Mouse (Mus musculus): ENCODE results near the gene Ppil2. TPM values are rescaled to one million over a fixed set of nuclear protein-coding genes. Genes with fewer than 3 reads are reported as not detected.

Ppil2 gene
- total RNA-seq, 2 experiments from 2014 or later = 36.7 to 79.4 TPM

DNA sequence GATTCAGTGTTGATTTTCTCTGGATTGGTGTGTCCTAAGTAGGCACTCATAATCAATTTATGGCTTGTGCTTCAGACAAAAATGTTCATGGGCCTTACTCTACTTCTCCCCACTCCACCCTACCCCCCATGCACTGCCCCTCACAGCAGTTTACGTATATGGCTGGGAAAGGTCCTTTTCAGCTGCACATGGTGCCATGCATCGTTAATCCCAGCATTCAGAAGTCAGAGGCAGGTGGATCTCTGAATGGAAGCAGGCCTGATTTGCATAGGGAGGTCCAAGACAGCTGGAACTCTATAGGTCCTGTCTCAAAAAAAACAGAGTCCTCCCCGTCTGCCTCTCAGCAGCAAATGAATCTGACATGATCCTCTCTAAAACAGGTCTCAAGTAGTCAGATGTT, 65.8 kb downstream of the Ppil2 start:
- ATAC-seq (replicated peaks; ENCODE audit: low FRiP score, poor library complexity, severe bottlenecking) = no peak

DNA sequence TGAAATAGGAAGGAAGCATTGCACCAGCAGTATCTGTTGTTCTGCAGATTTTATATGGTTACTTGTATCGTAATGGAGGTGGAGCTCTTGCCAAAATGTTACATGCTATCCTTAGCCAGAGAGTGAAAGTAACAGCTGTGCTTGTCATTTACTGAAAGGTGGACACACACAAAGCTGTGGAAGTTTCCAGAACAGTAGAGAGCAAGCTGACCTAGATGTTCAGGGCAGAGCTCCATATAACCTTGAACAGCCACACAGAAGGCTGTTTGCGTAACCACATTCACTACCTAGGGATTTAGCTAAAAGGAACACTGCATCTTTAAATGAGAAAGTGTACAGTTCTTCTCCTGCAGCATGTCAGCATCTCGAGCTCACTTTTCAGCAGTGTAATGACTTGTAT, 66.7 kb downstream of the Ppil2 start:
- no peak for ATAC-seq (replicated peaks; ENCODE audit: low FRiP score, poor library complexity, severe bottlenecking)

DNA sequence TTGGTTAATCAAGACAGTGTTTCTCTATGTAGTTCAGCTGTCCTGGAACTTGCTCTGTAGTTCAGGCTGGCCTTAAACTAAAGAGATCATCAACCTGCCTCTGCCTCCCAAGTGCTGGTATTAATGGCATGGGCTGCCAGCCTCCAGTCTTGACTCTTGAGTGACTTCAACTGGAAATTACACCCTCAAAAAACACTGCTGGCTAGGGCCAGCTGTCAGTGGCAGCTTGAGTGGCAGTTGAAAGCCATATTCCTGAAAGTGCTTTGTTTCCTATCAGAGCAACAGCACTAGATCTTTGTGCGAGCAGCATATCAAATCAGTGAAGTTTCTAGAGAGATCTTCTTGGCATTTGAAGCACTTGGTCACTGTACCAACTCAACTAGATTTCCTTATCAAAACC, 69.6 kb downstream of the Ppil2 start:
- no peak for ATAC-seq (replicated peaks; ENCODE audit: low FRiP score, poor library complexity, severe bottlenecking)

DNA sequence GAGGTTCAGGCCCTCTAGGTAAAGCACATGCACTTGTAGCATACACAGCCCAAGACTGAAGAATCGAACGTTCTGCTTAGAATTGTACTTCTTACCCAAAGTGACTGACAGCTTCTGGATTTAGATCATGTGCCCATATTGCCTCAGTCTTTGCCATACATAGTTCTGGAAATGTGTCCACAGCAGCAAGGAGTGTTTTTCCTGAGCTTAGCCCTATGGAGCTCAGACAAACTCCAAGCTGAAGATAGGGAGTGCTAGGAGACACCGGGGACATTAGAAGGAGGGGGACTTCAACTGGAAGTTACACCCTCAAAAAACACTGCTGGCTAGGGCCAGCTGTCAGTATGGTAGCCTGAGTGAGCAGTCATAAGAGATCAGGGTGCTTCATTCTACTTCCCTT, 70.3 kb downstream of the Ppil2 start:
- ATAC-seq (replicated peaks; ENCODE audit: low FRiP score, poor library complexity, severe bottlenecking) = no peak

Other genes starting within 250 kb of the Ppil2 start
- gene Igll1, start 247.3 kb downstream of the Ppil2 start, total RNA-seq (2015; ENCODE audit: low replicate concordance) = not detected in 2 replicates
- not detected in 2 replicates for gene Igll1, start 247.3 kb downstream of the Ppil2 start, total RNA-seq (2017; ENCODE audit: low replicate concordance)
- 19.9 and 27.7 TPM in 2 replicates for gene Top3b, start 240.5 kb downstream of the Ppil2 start, total RNA-seq (2015; ENCODE audit: low replicate concordance)
- gene Top3b, start 240.5 kb downstream of the Ppil2 start, total RNA-seq (2017; ENCODE audit: low replicate concordance) = 18.7 and 19.2 TPM in 2 replicates
- gene Vpreb1, start 240.4 kb downstream of the Ppil2 start, total RNA-seq (2015; ENCODE audit: low replicate concordance) = not detected in 2 replicates
- 0.85 TPM in 1 of 2 replicates, not detected in the other for gene Vpreb1, start 240.4 kb downstream of the Ppil2 start, total RNA-seq (2017; ENCODE audit: low replicate concordance)
- gene Ppm1f, start 214.8 kb downstream of the Ppil2 start, total RNA-seq (2015; ENCODE audit: low replicate concordance) = 1.7 and 3.5 TPM in 2 replicates
- gene Ppm1f, start 214.8 kb downstream of the Ppil2 start, total RNA-seq (2017; ENCODE audit: low replicate concordance) = 1.4 and 2.7 TPM in 2 replicates
- gene Mapk1, start 127.9 kb downstream of the Ppil2 start, total RNA-seq (2015; ENCODE audit: low replicate concordance) = 45.2 and 47.6 TPM in 2 replicates
- 52.4 and 53.0 TPM in 2 replicates for gene Mapk1, start 127.9 kb downstream of the Ppil2 start, total RNA-seq (2017; ENCODE audit: low replicate concordance)
- gene Ypel1, start 41.6 kb downstream of the Ppil2 start, total RNA-seq (2015; ENCODE audit: low replicate concordance) = not detected in 2 replicates
- gene Ypel1, start 41.6 kb downstream of the Ppil2 start, total RNA-seq (2017; ENCODE audit: low replicate concordance) = not detected in 2 replicates
- 2.9 and 4.0 TPM in 2 replicates for gene 2610318N02Rik, start 13.9 kb upstream of the Ppil2 start, total RNA-seq (2015; ENCODE audit: low replicate concordance)
- gene 2610318N02Rik, start 13.9 kb upstream of the Ppil2 start, total RNA-seq (2017; ENCODE audit: low replicate concordance) = 1.7 and 2.0 TPM in 2 replicates
- gene Sdf2l1, start 21.1 kb upstream of the Ppil2 start, total RNA-seq (2015; ENCODE audit: low replicate concordance) = 20.9 and 51.7 TPM in 2 replicates
- gene Sdf2l1, start 21.1 kb upstream of the Ppil2 start, total RNA-seq (2017; ENCODE audit: low replicate concordance) = 15.8 and 25.6 TPM in 2 replicates
- gene Ydjc, start 33.4 kb upstream of the Ppil2 start, total RNA-seq (2015; ENCODE audit: low replicate concordance) = 0.58 and 1.3 TPM in 2 replicates
- 2.6 and 3.5 TPM in 2 replicates for gene Ydjc, start 33.4 kb upstream of the Ppil2 start, total RNA-seq (2017; ENCODE audit: low replicate concordance)
- 0.38 TPM in 1 of 2 replicates, not detected in the other for gene Ccdc116, start 36.0 kb upstream of the Ppil2 start, total RNA-seq (2015; ENCODE audit: low replicate concordance)
- gene Ccdc116, start 36.0 kb upstream of the Ppil2 start, total RNA-seq (2017; ENCODE audit: low replicate concordance) = not detected in 2 replicates
- 77.2 and 91.3 TPM in 2 replicates for gene Ube2l3, start 91.4 kb upstream of the Ppil2 start, total RNA-seq (2015; ENCODE audit: low replicate concordance)
- gene Ube2l3, start 91.4 kb upstream of the Ppil2 start, total RNA-seq (2017; ENCODE audit: low replicate concordance) = 16.7 and 33.8 TPM in 2 replicates
- 1.3 TPM in 1 of 2 replicates, not detected in the other for gene Rimbp3, start 97.3 kb upstream of the Ppil2 start, total RNA-seq (2015; ENCODE audit: low replicate concordance)
- gene Rimbp3, start 97.3 kb upstream of the Ppil2 start, total RNA-seq (2017; ENCODE audit: low replicate concordance) = 0.28 TPM in 1 of 2 replicates, not detected in the other
- 0.96 TPM in 1 of 2 replicates, not detected in the other for gene Hic2, start 122.3 kb upstream of the Ppil2 start, total RNA-seq (2015; ENCODE audit: low replicate concordance)
- 0.14 and 0.60 TPM in 2 replicates for gene Hic2, start 122.3 kb upstream of the Ppil2 start, total RNA-seq (2017; ENCODE audit: low replicate concordance)
- 6.7 TPM in 1 of 2 replicates, not detected in the other for gene Tmem191c, start 164.8 kb upstream of the Ppil2 start, total RNA-seq (2015; ENCODE audit: low replicate concordance)
- 2.1 TPM in 1 of 2 replicates, not detected in the other for gene Tmem191c, start 164.8 kb upstream of the Ppil2 start, total RNA-seq (2017; ENCODE audit: low replicate concordance)
- gene Serpind1, start 220.1 kb upstream of the Ppil2 start, total RNA-seq (2015; ENCODE audit: low replicate concordance) = not detected in 2 replicates
- gene Serpind1, start 220.1 kb upstream of the Ppil2 start, total RNA-seq (2017; ENCODE audit: low replicate concordance) = not detected in 2 replicates

All from erythroblast, adult 5-6 weeks (primary cell).